Mouse (Mus musculus) induced T-regulatory cell, adult 2 months (primary cell): ENCODE data around the gene Arhgap1.
"Not testable (repeated sequence)": the region's sequence is repeated elsewhere in the genome, so short reads cannot be mapped to it uniquely, and the experiment has no call there.

Experiments
- DNase-seq: peaks from one replicate; pipeline ENCODE4 v3.0.0-alpha.2; 2012; ENCODE audit warnings: low read depth

Gene Arhgap1

DNA sequence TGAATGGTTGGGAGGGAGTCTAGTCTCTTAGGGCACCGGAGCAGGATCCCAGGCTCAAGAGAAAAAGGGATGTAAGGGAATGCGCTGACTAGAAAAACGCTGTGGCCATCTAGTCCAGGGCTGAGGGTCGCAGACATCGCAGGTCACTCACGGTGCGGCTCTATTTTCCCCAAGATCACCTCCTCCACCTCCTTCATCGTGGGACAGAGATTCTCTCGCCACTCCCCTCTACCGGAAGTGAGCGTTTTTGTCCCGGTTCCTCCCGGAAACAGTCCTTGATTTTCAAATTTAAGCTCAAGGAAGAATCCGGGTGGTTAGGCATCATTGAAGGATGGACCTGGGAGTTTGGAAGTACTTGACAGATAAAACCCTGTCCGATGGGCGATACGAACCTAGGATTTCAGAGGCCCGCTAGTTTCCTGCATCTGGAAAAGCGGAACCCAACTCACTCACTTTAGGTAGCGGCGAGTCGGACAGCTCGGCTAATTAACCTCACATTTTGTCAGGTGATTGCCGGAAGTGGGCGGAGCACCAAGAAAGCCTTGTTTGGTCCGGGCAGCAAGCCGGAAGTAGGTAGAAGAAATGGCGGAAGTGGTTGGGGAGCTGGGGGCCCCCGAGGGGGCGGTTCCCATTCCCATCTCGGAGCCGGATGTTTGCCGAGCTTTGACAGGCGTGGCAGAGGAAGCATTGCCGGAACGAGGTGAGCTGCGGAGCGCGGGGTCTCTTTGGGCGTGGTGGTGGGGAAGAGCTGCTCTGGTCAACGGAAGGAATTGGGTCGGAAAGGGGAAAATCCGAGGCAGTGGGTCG lies at the start of gene Arhgap1, which contains the start of gene Zfp408:
Gene Arhgap1, plus strand, starts transcription at position 308 of the 807 bp plus-strand sequence.
Gene Zfp408, minus strand, starts transcription at position 239 of the 807 bp plus-strand sequence.
- peak; percentile 100 for DNase-seq

DNA sequence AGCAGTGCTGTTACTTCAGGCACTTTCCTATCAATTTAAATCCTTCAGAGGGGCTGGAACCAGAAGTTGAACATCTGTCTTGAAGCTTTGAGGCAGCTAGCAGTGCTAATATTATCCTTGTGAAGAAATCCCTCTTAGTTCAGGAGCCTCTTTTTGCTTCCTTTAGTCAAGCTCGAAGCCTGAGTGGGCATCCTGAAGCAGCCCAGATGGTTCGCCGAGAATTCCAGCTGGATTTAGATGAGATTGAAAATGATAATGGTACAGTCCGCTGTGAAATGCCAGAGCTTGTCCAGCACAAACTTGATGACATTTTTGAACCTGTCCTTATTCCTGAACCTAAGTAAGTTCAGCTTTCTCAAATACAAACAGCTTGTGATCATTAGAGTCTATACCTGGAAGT lies 49.2 kb upstream of the Arhgap1 start:
- no peak for DNase-seq

DNA sequence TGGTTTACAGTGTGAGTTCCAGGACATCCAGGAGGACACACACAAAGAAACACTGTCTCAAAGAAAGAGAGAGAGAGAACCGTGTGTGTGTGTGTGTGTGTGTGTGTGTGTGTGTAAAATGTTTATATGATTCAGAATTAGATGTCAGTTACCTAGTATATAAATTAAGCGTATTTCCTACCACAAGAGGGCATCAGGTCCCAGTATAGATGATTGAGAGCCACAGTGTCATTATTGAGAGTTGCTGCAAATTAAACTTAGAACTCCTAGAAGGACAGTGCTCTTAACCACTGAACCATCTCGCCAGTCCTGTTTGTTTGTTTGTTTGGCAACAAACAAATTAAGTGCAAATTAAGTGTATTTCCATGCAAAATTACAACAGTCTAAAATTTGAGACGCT lies 47.3 kb upstream of the Arhgap1 start:
- peak; percentile 41 for DNase-seq

DNA sequence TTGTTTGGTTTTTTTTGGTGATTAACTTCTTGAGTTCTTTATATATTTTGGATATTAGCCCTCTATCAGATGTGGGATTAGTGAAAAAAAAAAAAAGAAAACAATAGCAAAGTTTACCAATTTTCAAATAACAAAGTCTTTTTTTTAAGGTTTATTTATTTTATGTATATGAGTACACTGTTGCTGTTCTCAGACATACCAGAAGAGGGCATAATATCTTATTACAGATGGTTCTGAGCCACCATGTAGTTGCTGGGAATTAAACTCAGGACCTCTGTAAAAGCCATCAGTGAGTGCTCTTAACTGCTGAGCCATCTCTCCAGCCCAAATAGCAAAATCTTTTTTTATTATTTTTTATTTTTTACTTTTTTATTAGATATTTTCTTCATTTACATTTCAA lies 40.3 kb upstream of the Arhgap1 start:
- DNase-seq = peak; percentile 27

GRCm38 (mm10) chr2:91622356-91622755 lies 27.3 kb upstream of the Arhgap1 start:
- no peak for DNase-seq

DNA sequence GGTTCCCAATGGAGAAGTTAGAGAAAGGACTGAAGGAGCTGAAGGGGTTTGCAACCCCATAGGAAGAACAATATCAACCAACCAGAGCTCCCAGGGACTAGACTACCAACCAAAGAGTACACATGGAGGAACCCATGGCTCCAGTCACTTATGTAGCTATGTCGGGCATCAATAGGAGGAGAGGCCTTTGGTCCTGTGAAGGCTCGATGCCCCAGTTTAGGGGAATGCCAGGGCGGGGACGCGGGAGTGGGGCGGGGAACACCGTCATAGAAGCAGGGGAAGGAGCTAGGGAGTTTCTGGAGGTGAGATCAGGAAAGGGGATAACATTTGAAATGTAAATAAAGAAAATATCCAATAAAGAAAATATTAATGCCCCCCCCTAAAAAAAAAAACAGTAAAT lies 26.3 kb upstream of the Arhgap1 start:
- not testable (repeated sequence) for DNase-seq

DNA sequence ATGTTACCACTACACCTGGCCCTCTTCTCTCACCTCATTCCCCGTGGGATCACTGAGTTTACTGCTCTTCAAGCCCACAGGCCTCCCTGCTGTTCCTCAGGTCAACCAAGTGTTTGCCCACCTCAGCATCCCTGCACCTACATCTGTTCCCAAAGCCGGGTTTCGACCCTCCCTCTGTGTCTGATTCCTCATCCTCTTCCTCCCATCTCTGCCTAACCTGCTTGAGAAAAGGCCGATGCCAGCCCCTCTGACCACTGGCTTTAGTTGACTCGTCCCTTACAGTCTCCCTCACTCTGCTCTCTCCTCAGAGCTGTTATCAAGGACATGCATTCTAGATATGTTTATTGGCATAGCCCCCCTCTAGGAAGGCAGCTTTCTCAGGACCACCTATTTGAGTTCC lies 22.2 kb upstream of the Arhgap1 start:
- DNase-seq = no peak

DNA sequence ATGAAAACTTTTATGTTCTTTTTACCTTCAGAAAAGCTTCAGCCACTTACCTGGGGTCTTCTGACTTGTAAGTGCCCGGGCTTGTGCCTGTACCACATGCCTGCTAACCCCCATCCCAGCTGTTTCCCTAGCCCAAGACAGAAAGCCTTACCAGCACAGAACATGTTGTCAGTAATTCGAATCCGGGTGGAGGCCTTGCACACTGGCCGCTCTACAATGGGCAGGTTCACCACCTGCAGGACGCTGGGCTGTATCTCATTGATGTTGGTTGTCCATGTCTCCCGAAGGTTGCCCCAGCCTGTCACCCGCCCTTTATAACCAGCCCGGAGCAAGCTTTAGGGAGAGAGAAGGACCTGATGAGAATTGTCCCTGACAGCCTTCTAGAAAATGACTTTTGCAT lies 21.5 kb upstream of the Arhgap1 start:
- DNase-seq = no peak

- DNase-seq = no peak
These were observed 20.0 kb upstream of the Arhgap1 start for GRCm38 (mm10) chr2:91629682-91630081.

DNA sequence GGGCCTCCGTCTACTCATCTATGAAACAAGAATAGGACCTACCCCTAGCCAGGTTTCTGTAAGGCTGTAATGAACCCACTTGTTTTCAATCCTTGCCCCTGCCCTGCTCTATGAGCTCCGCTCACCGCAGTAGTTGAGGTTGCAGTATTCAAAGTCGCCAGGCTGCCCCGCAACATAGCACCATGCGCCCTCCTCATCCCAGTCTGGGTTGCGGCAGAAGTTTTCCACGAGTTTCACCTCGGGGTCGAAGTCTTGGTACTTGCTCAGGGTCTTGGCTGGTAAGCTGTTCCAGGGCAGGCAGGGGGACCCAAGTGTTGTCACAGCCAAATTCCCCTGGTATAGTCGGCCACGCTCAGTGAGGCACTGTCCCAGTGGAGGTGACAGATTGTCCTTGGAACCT lies 19.3 kb upstream of the Arhgap1 start:
- no peak for DNase-seq

- DNase-seq = no peak
These were observed 17.8 kb upstream of the Arhgap1 start for GRCm38 (mm10) chr2:91631826-91632225.

DNA sequence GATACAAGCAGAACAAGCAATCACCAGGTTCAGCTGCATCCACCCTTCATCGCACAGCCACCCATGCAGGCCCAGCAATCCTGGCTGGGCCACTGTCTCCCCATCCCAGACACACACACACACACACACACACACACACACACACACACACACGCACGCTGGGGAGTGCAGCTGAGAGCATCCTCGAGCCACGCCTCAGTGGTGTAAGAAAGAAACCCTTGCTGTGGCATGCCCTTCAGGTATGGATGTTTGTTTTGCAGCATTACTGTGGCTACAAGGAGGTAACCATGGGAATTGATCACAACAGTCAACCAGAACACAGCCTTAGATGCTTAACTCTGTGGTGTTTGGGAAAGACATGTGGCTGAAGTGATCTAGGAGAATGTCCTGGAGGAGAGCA lies 17.3 kb upstream of the Arhgap1 start:
- no peak for DNase-seq

- no peak for DNase-seq
These were observed 16.2 kb upstream of the Arhgap1 start for GRCm38 (mm10) chr2:91633334-91633977.

DNA sequence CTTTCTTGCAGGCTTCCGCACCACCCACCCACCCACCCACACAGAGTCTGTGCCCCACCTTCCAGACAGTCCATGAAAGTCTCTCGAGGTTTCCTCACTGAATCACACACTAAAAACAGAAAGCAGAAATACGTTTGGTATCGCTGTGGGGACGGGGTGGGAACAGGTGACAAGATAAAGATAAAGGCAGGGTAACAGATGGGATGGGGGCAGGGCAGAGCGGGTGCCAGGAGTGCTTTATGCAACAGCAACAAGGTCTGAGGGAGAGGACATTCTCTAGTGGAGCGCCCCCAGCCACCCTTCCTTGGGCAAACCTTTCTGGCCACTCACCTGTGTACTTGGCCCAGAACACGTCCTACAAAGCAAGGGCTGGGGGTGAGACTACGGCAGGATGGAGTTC lies 14.8 kb upstream of the Arhgap1 start:
- no peak for DNase-seq

DNA sequence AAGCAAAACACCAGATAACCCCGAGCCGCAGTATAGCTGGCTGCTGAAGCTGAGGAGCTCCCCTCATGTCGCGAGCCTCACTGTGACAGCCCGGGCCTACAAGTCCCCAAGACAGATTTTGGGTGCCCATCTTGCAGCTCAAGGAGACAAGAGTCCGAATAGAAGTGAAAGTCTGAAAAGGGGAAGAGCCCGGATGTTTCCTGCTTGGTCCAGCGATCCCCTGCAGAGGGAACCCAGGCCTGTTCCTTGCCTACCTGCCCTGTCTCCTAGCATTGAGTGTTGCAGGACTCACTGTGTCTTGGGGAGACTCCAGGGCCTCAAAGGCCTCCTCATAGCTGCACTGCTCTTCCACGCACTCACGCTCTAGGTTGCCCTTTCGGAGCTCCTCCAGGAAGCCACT lies 14.2 kb upstream of the Arhgap1 start:
- no peak for DNase-seq

GRCm38 (mm10) chr2:91636229-91636628 lies 13.4 kb upstream of the Arhgap1 start, which contains the start of gene F2:
TSS of gene F2 (minus strand) at chr2:91636414.
- no peak for DNase-seq

- DNase-seq = no peak
These were observed 12.8 kb upstream of the Arhgap1 start for GRCm38 (mm10) chr2:91636727-91637338.

DNA sequence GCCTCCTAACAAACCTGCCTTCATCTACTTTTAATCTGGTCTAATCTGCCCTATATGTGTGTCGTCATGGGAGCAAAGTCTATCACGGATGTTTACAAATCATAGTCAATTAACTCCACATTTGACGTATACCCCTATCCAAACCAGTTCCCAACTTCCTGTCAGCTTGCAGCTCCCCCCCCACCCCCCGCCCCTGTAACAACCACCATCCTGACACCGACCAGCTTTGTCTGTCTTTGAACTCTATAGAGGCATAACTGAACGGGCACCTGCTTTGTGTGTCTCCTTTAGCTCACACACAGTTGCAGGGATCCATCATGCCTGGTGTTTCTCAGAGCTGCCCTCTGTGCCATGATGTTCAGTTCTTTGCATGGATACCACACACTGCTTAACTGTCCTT lies 10.7 kb upstream of the Arhgap1 start:
- no peak for DNase-seq

GRCm38 (mm10) chr2:91642825-91643415 lies 6.7 kb upstream of the Arhgap1 start:
- no peak for DNase-seq

- no peak for DNase-seq
These were observed 5.6 kb upstream of the Arhgap1 start for GRCm38 (mm10) chr2:91644021-91644420.

DNA sequence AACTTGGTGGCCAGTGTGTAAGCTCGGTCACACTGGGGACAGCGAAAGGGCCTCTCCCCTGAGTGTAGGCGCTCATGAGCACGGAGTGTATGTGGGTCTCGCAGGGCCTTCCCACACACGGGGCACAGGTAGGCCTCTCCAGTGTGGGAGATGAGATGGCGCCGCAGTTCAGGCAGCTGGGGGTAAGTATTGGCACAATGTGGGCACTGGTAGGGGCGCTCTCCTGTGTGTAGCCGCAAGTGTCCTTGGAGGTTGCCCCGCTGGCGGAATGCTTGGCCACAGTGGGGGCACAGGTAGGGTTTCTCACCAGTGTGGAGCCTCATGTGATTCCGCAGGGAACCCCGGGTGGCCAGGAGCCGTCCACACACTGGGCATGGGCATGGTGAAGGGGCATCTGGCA lies 4.3 kb upstream of the Arhgap1 start:
- no peak for DNase-seq

- no peak for DNase-seq
These were observed 3.8 kb upstream of the Arhgap1 start for GRCm38 (mm10) chr2:91645811-91646210.

DNA sequence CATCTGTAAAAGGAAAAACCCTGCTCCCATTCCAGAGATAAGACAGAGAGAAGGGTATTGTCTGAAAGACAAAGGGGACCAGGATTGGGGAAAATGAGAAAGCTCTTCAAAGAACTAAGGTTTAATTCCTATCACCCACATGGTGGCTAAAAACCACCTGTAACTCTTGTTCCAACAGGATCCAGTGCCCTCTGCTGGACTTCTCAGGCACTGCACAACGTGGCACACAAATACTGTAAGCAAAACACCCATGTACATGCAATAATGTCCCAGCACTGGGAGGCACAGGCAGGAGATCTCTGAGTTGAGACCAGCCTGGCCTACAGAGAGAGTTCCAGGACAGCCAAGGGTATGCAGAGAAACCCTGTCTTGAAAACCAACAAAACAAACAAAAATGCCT lies 2.9 kb upstream of the Arhgap1 start:
- DNase-seq = peak; percentile 87
